Mouse (Mus musculus) G1E (cell line): ENCODE measurements around the gene Pkhd1. TPM values are rescaled to one million over a fixed set of nuclear protein-coding genes. Genes with fewer than 3 reads are reported as not detected.

Experiments used
- ATAC-seq: 2 replicates; pipeline ENCODE4 v1.8.0; 2016; ENCODE audit warnings: mild to moderate bottlenecking; ENCODE audit not compliant: insufficient number of reproducible peaks, poor library complexity, low FRiP score, severe bottlenecking; ENCODE audit errors: extremely low read depth
- DNase-seq: peaks from one replicate; pipeline ENCODE4 v3.0.0; 2012; ENCODE audit warnings: low spot score
- H3K27me3 ChIP-seq: 2 replicates; pipeline ENCODE4 v1.6.1; 2012; ENCODE audit warnings: mild to moderate bottlenecking, low read length, inconsistent platforms; ENCODE audit not compliant: insufficient read depth
- H3K36me3 ChIP-seq: replicated peaks from 2 replicates; pipeline ENCODE3; 2012; ENCODE audit warnings: mild to moderate bottlenecking, inconsistent platforms
- H3K4me1 ChIP-seq: 2 replicates; pipeline ENCODE4 v1.6.1; 2012; ENCODE audit warnings: low read depth, low read length, inconsistent platforms, mixed read lengths; ENCODE audit not compliant: insufficient read depth
- H3K4me3 ChIP-seq: 2 replicates; pipeline ENCODE4 v1.5.1; 2012; ENCODE audit warnings: low read depth, mild to moderate bottlenecking, inconsistent platforms, low read length, moderate library complexity, mixed read lengths
- H3K9me3 ChIP-seq: replicated peaks from 2 replicates; pipeline ENCODE4 v1.6.1; 2012; ENCODE audit warnings: inconsistent platforms
- CTCF ChIP-seq: IDR thresholded peaks from 2 replicates; pipeline ENCODE4 v1.5.1; 2012; ENCODE audit warnings: low read depth, low read length, inconsistent platforms, mixed read lengths
- GATA1 ChIP-seq: IDR thresholded peaks from 2 replicates; pipeline ENCODE4 v1.6.1; 2012; ENCODE audit warnings: borderline replicate concordance, low read length, inconsistent platforms, mixed read lengths
- GATA2 ChIP-seq: IDR thresholded peaks from 2 replicates; pipeline ENCODE4 v1.6.1; 2012; ENCODE audit warnings: low read depth, low read length, inconsistent platforms, borderline replicate concordance
- POLR2AphosphoS5 ChIP-seq: IDR thresholded peaks from 2 replicates; pipeline ENCODE4 v1.6.1; 2012; ENCODE audit warnings: low read depth, low read length, inconsistent platforms; ENCODE audit not compliant: insufficient replicate concordance
- TAL1 ChIP-seq: conservative IDR thresholded peaks from 2 replicates; pipeline ENCODE4 v1.6.1; 2012; ENCODE audit warnings: low read depth, low read length, inconsistent platforms, mixed read lengths
- polyA plus RNA-seq: library from polyadenylated mRNA; stranded (reverse); fragments of >175 nt; gene quantifications from 2 replicates; pipeline ENCODE4 v1.2.3, GENCODE M21; 2012
- total RNA-seq, 2 experiments: library from RNA; stranded (forward) in 1 of 2; stranded (reverse) in 1 of 2; fragments of 200-1000 nt in 1 of 2; fragments of >200 nt in 1 of 2; fragmentation: Nextera tagmentation in 1 of 2; gene quantifications; 2 replicates each; pipeline ENCODE4 v1.2.3; 2014 to 2017

Pkhd1 gene
- total and polyA plus RNA-seq, 3 experiments, result 0.49 TPM; not detected in 2

GRCm38 (mm10) chr1:20058245-20058644, 559.6 kb downstream of the Pkhd1 start:
- DNase-seq (no peak), ATAC-seq (no peak)
- Histone ChIP-seq H3K9me3 (peaks cover 5% of the 10 kb centered on the region), H3K36me3 (no peaks in the 10 kb centered on the region), H3K4me3 (no peak overlapping the region), H3K4me1 (no peaks in the 10 kb centered on the region), H3K27me3 (no peaks in the 10 kb centered on the region)
- no peak for TF ChIP-seq GATA1
- no peak for TF ChIP-seq GATA2
- no peak for TF ChIP-seq CTCF
- no peak for TF ChIP-seq POLR2AphosphoS5
- no peak for TF ChIP-seq TAL1

DNA sequence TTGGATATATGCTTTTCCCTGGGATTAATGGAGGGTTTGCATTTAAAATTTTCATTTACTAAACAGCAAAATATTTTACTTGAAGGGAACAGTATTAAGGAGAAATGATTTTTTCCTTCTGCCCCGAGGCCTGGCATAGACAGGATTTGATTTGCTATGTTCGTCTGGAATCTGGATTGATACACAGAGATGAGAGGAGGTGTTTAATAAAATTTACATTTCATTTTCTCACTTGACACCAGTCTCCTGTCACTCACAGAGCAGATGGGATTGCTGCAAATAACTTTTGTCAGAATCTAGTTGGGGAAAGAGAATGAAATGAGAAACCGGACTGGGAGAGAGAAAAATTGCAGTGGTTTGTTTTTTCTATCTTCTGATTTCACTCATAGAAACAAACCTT, 578.5 kb downstream of the Pkhd1 start:
- no peak overlapping the region for H3K4me3 ChIP-seq
- H3K9me3 ChIP-seq, result no peaks in the 10 kb centered on the region
- DNase-seq (no peak), ATAC-seq (no peak)
- H3K27me3 ChIP-seq, result no peaks in the 10 kb centered on the region
- TF ChIP-seq CTCF (no peak), TAL1 (no peak), POLR2AphosphoS5 (no peak), GATA2 (no peak)
- H3K36me3 ChIP-seq, result no peaks in the 10 kb centered on the region
- H3K4me1 ChIP-seq, result no peaks in the 10 kb centered on the region

DNA sequence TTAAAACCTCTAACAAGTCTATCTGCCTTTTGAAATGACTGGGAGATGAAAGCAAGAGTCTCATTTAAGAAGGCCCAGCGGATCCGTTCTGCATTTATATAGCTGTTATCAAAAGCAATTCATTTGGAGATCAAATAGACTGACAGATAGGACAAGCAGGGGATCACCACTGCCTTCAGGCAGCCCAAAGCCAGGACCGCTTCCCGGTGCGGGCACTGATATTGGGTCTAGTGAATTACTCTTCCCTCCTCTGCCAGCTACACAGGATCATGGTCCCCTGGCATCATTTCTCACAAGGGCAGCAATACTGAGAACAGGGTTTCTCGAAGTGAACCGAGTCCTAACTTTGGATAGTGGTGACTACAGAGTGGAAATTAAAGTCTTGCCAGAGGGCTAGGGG, 582.6 kb downstream of the Pkhd1 start:
- no peaks in the 10 kb centered on the region for H3K36me3 ChIP-seq
- H3K4me1 ChIP-seq, result no peaks in the 10 kb centered on the region
- ATAC-seq (no peak), DNase-seq (no peak)
- no peaks in the 10 kb centered on the region for H3K27me3 ChIP-seq
- H3K9me3 ChIP-seq, result no peaks in the 10 kb centered on the region
- TF ChIP-seq CTCF (no peak), GATA2 (no peak), POLR2AphosphoS5 (no peak), GATA1 (no peak), TAL1 (no peak)
- H3K4me3 ChIP-seq, result no peak overlapping the region

DNA sequence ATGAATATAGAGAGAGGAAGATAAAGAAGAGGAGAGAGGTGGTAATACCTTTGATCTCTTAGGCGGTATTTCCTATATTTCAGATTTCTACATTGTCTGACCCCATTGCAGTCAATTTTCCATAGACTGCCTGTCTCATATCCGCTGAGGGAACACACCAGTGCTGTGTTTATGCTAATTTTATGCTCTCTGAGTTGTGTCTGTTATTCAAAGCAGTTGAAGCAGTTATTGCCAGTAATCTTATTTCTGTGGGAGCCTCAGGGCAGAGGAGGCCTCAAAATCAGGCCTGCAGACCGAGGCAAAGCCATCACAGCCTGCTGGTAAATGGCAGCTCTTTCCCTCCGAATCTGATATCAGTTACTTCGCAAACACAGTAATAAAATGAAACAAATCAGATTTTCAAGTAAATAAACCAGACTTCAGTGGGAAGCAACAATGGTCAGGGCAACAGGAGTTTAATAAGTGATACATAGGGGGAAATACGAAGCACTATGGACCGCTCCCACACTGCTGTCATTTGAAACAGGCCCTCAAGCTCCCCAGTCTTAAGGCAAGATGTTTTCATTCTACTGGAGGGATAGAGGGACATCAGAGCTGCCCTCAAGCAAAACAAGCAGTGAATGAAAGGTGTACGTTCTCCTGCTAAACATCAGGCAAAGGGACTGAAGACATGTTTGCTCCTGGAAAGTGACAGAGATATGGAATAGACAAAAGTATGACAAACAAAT, 599.5 kb downstream of the Pkhd1 start:
- ATAC-seq, result no peak
- H3K4me1 ChIP-seq, result no peaks in the 10 kb centered on the region
- H3K36me3 ChIP-seq, result no peaks in the 10 kb centered on the region
- H3K27me3 ChIP-seq, result no peaks in the 10 kb centered on the region
- H3K9me3 ChIP-seq, result no peaks in the 10 kb centered on the region
- H3K4me3 ChIP-seq, result no peak overlapping the region
- no peak for TF ChIP-seq GATA2
- TF ChIP-seq POLR2AphosphoS5, result no peak
- no peak for TF ChIP-seq GATA1
- no peak for TF ChIP-seq TAL1
- TF ChIP-seq CTCF, result no peak
- DNase-seq, result no peak

GRCm38 (mm10) chr1:20017619-20018018, 600.2 kb downstream of the Pkhd1 start:
- Histone ChIP-seq H3K27me3 (no peaks in the 10 kb centered on the region), H3K9me3 (no peaks in the 10 kb centered on the region), H3K4me1 (no peaks in the 10 kb centered on the region), H3K4me3 (no peak overlapping the region), H3K36me3 (no peaks in the 10 kb centered on the region)
- no peak for DNase-seq
- ATAC-seq, result no peak
- TF ChIP-seq CTCF (no peak), TAL1 (no peak), POLR2AphosphoS5 (no peak), GATA1 (no peak), GATA2 (no peak)

Other genes starting within 250 kb of the Pkhd1 start
- not detected in 2 replicates for gene Il17a, start 112.8 kb upstream of the Pkhd1 start, total RNA-seq (2014; fragmentation: Nextera tagmentation)
- not detected in 2 replicates for gene Il17a, start 112.8 kb upstream of the Pkhd1 start, total RNA-seq (2017)
- gene Il17a, start 112.8 kb upstream of the Pkhd1 start, polyA plus RNA-seq, result not detected in 2 replicates
- gene Il17f, start 172.6 kb upstream of the Pkhd1 start, total RNA-seq (2014; fragmentation: Nextera tagmentation), result not detected in 2 replicates
- gene Il17f, start 172.6 kb upstream of the Pkhd1 start, total RNA-seq (2017), result 0.55 TPM in 1 of 2 replicates, not detected in the other
- gene Il17f, start 172.6 kb upstream of the Pkhd1 start, polyA plus RNA-seq, result not detected in 2 replicates
- gene Mcm3, start 202.2 kb upstream of the Pkhd1 start, total RNA-seq (2014; fragmentation: Nextera tagmentation), result 582 and 680 TPM in 2 replicates
- 325 and 341 TPM in 2 replicates for gene Mcm3, start 202.2 kb upstream of the Pkhd1 start, total RNA-seq (2017)
- 96.8 and 133 TPM in 2 replicates for gene Mcm3, start 202.2 kb upstream of the Pkhd1 start, polyA plus RNA-seq